Mouse (Mus musculus) embryonic facial prominence, embryonic 14.5 days (tissue): ENCODE measurements around the gene Sirt7. TPM values are rescaled to one million over a fixed set of nuclear protein-coding genes. Genes with fewer than 3 reads are reported as not detected.

Experiments
- ATAC-seq: fragments of 200-750 bp; cut with Nextera tagmentation; 2 replicates; pipeline ENCODE4 v1.8.0; 2017; ENCODE audit warnings: low read depth, moderate number of reproducible peaks, moderate TSS enrichment
- DNase-seq: peaks from one replicate; pipeline ENCODE4 v3.0.0-alpha.2; 2015; ENCODE audit warnings: low spot score
- H3K27ac ChIP-seq: fragments of 300-500 bp; sonication (generic); replicated peaks from 2 replicates; pipeline ENCODE4 v1.5.1; 2014; ENCODE audit warnings: low read depth, mild to moderate bottlenecking, low read length, moderate library complexity
- H3K27me3 ChIP-seq: fragments of 300-500 bp; sonication (generic); replicated peaks from 2 replicates; pipeline ENCODE4 v1.6.1; 2014; ENCODE audit warnings: low read length; ENCODE audit not compliant: control insufficient read depth, insufficient read depth
- H3K36me3 ChIP-seq: fragments of 300-500 bp; sonication (generic); 2 replicates; pipeline ENCODE4 v1.6.1; 2014; ENCODE audit warnings: low read length, mixed read lengths; ENCODE audit not compliant: control insufficient read depth, insufficient read depth
- H3K4me1 ChIP-seq: fragments of 300-500 bp; sonication (generic); 2 replicates; pipeline ENCODE4 v1.6.1; 2014; ENCODE audit warnings: antibody characterized with exemption, low read length; ENCODE audit not compliant: control insufficient read depth, insufficient read depth
- H3K4me2 ChIP-seq: fragments of 300-500 bp; sonication (generic); 2 replicates; pipeline ENCODE4 v1.6.1; 2014; ENCODE audit warnings: low read depth, mild to moderate bottlenecking, low read length, moderate library complexity, mixed read lengths
- H3K4me3 ChIP-seq: fragments of 300-500 bp; sonication (generic); 2 replicates; pipeline ENCODE4 v1.5.1; 2014; ENCODE audit warnings: low read depth, mild to moderate bottlenecking, low read length
- H3K9ac ChIP-seq: fragments of 300-500 bp; sonication (generic); 2 replicates; pipeline ENCODE4 v1.6.1; 2014; ENCODE audit warnings: low read depth, mild to moderate bottlenecking, low read length, moderate library complexity, mixed read lengths
- H3K9me3 ChIP-seq: fragments of 300-500 bp; sonication (generic); 2 replicates; pipeline ENCODE4 v1.6.1; 2016; ENCODE audit warnings: low read length; ENCODE audit not compliant: control insufficient read depth
- WGBS: fragments of 180-500 bp; shearing (Covaris S2); extraction: QIAGEN DNeasy Blood & Tissue Kit; methylation state at CpG from one replicate; pipeline ENCODE4 v1.1.7; 2014; 5-methylcytosine and 5-hydroxymethylcytosine counted together
- polyA plus RNA-seq: library from polyadenylated mRNA; unstranded; fragments of >200 nt; fragmentation: Nextera tagmentation; extraction: Ambion mirVana; gene quantifications from 2 replicates; pipeline ENCODE4 v1.2.1, GENCODE M21; 2014

Sirt7 gene
- polyA plus RNA-seq, 1 experiment from 2014 or later, result 21.8 TPM

- Histone ChIP-seq H3K4me3 (peak within 1 kb of the TSS; percentile 88), H3K9ac (peak within 1 kb of the TSS; percentile 82), H3K27me3 (no peaks in the 10 kb centered on the region), H3K9me3 (no peaks in the 10 kb centered on the region), H3K4me2 (peak within 1 kb of the TSS; percentile 85), H3K4me1 (peaks cover 8% of the 10 kb centered on the region), H3K36me3 (peaks cover 62% of the 10 kb centered on the region), H3K27ac (peak within 1 kb of the TSS; percentile 61; the same call in 1 of the 2 replicates)
- under 1% methylated on average over 43 of the region's 56 CpGs for WGBS
- peak; percentile 95 for ATAC-seq
- DNase-seq, result peak; percentile 94
These were observed 7.4 kb downstream of the Sirt7 start, which contains the start of gene Pcyt2 for GRCm38 (mm10) chr11:120617519-120618112. Gene Pcyt2, minus strand, starts transcription at chr11:120617936.

- DNase-seq (no peak), ATAC-seq (no peak)
- Histone ChIP-seq H3K4me2 (peak overlapping the region; percentile 85), H3K9me3 (no peaks in the 10 kb centered on the region), H3K4me1 (peaks cover 8% of the 10 kb centered on the region), H3K9ac (peak overlapping the region; percentile 82), H3K27ac (no peak overlapping the region), H3K27me3 (no peaks in the 10 kb centered on the region), H3K36me3 (peaks cover 63% of the 10 kb centered on the region), H3K4me3 (peak overlapping the region; percentile 88)
- WGBS, result 40% methylated on average over 4 of the region's 4 CpGs
These were observed 8.3 kb downstream of the Sirt7 start for GRCm38 (mm10) chr11:120616617-120617294.

- no peaks in the 10 kb centered on the region for H3K9me3 ChIP-seq
- 0 out of 2 replicates have a peak overlapping the region, but pooled peaks have one; percentile 3 for H3K9ac ChIP-seq
- no peaks in the 10 kb centered on the region for H3K27me3 ChIP-seq
- no peak overlapping the region for H3K4me3 ChIP-seq
- ATAC-seq (no peak), DNase-seq (no peak)
- H3K36me3 ChIP-seq, result peaks cover 66% of the 10 kb centered on the region
- peaks cover 8% of the 10 kb centered on the region for H3K4me1 ChIP-seq
- H3K27ac ChIP-seq, result no peak overlapping the region
- WGBS, result 89% methylated on average over 11 of the region's 11 CpGs
- H3K4me2 ChIP-seq, result no peak overlapping the region
These were observed 9.3 kb downstream of the Sirt7 start for GRCm38 (mm10) chr11:120615606-120616203.

- no peak overlapping the region for H3K4me3 ChIP-seq
- no peak overlapping the region for H3K9ac ChIP-seq
- peaks cover 8% of the 10 kb centered on the region for H3K4me1 ChIP-seq
- 93% methylated on average over 6 of the region's 6 CpGs for WGBS
- no peak overlapping the region for H3K27ac ChIP-seq
- H3K27me3 ChIP-seq, result no peaks in the 10 kb centered on the region
- ATAC-seq, result no peak
- H3K9me3 ChIP-seq, result no peaks in the 10 kb centered on the region
- peaks cover 65% of the 10 kb centered on the region for H3K36me3 ChIP-seq
- H3K4me2 ChIP-seq, result no peak overlapping the region
- DNase-seq, result no peak
These were observed 9.9 kb downstream of the Sirt7 start for GRCm38 (mm10) chr11:120615167-120615566.

GRCm38 (mm10) chr11:120613976-120614375 is 11.1 kb downstream of the Sirt7 start:
- no peak overlapping the region for H3K4me3 ChIP-seq
- peaks cover 55% of the 10 kb centered on the region for H3K36me3 ChIP-seq
- ATAC-seq (no peak), DNase-seq (no peak)
- H3K9me3 ChIP-seq, result no peaks in the 10 kb centered on the region
- peaks cover 8% of the 10 kb centered on the region for H3K4me1 ChIP-seq
- peaks cover 4% of the 10 kb centered on the region; the same call in 1 of the 2 replicates for H3K27me3 ChIP-seq
- no peak overlapping the region for H3K4me2 ChIP-seq
- H3K9ac ChIP-seq, result no peak overlapping the region
- no peak overlapping the region for H3K27ac ChIP-seq
- 88% methylated on average over 8 of the region's 8 CpGs for WGBS

GRCm38 (mm10) chr11:120613481-120613972 is 11.5 kb downstream of the Sirt7 start:
- no peaks in the 10 kb centered on the region for H3K9me3 ChIP-seq
- no peak overlapping the region for H3K4me2 ChIP-seq
- peaks cover 8% of the 10 kb centered on the region; the same call in 1 of the 2 replicates for H3K27me3 ChIP-seq
- no peak for DNase-seq
- H3K36me3 ChIP-seq, result peaks cover 50% of the 10 kb centered on the region
- ATAC-seq, result no peak
- no peak overlapping the region for H3K4me3 ChIP-seq
- no peak overlapping the region for H3K27ac ChIP-seq
- 88% methylated on average over 10 of the region's 10 CpGs for WGBS
- H3K9ac ChIP-seq, result no peak overlapping the region
- H3K4me1 ChIP-seq, result peaks cover 9% of the 10 kb centered on the region

- Histone ChIP-seq H3K27me3 (peaks cover 9% of the 10 kb centered on the region; the same call in 1 of the 2 replicates), H3K36me3 (peaks cover 44% of the 10 kb centered on the region), H3K27ac (no peak overlapping the region), H3K9me3 (no peaks in the 10 kb centered on the region), H3K9ac (no peak overlapping the region), H3K4me3 (no peak overlapping the region), H3K4me2 (no peak overlapping the region), H3K4me1 (peaks cover 12% of the 10 kb centered on the region)
- DNase-seq, result no peak
- no peak for ATAC-seq
- 65% methylated on average over 4 of the region's 6 CpGs for WGBS
These were observed 12.3 kb downstream of the Sirt7 start for GRCm38 (mm10) chr11:120612763-120613162.

- no peak overlapping the region for H3K9ac ChIP-seq
- peaks cover 4% of the 10 kb centered on the region; the same call in 1 of the 2 replicates for H3K4me1 ChIP-seq
- H3K36me3 ChIP-seq, result peaks cover 56% of the 10 kb centered on the region
- H3K4me2 ChIP-seq, result no peak overlapping the region
- peaks cover 9% of the 10 kb centered on the region; the same call in 1 of the 2 replicates for H3K27me3 ChIP-seq
- H3K9me3 ChIP-seq, result no peaks in the 10 kb centered on the region
- DNase-seq (no peak), ATAC-seq (no peak)
- H3K4me3 ChIP-seq, result no peak overlapping the region
- WGBS, result 72% methylated on average over 9 of the region's 9 CpGs
- H3K27ac ChIP-seq, result no peak overlapping the region
These were observed 14.5 kb downstream of the Sirt7 start for GRCm38 (mm10) chr11:120610477-120611046.
